Mouse (Mus musculus) bone marrow macrophage, adult 2 months (primary cell): ENCODE measurements around the gene Cdh26.

Experiments used
- CTCF ChIP-seq: IDR thresholded peaks from 2 replicates; pipeline ENCODE4 v1.5.1; 2012; ENCODE audit warnings: low read depth, mild to moderate bottlenecking, low read length, moderate library complexity
- POLR2A ChIP-seq: IDR thresholded peaks from 2 replicates; pipeline ENCODE4 v1.6.1; 2012; ENCODE audit warnings: mild to moderate bottlenecking, low read depth, low read length, borderline replicate concordance

- no peak for TF ChIP-seq CTCF
- TF ChIP-seq POLR2A: no peak
These were observed 60.1 kb downstream of the Cdh26 start for GRCm38 (mm10) chr2:178490245-178490920.
